In genomic region chr11:54528002-54528401, GRCm38 (mm10) we compare ENCODE assay signal across 18 mouse cellular contexts.
"Had no signal": no experiment of that assay in that cellular context is flagged by ENCODE, and none has a peak within 500 bp of the region (broad histone marks: within the 10 kb centered on the region; RNA-seq: fewer than 3 reads in every experiment).

No protein-coding gene starts in this region.

- H3K4me3 ChIP-seq: liver, embryonic 13.5 days; midbrain, embryonic 10.5 days; midbrain, embryonic 13.5 days; myocyte; stomach, embryonic 15.5 days had no signal

- H3K9ac ChIP-seq: liver, embryonic 13.5 days; midbrain, embryonic 13.5 days; stomach, embryonic 15.5 days had no signal

- H3K4me1 ChIP-seq: stomach, embryonic 15.5 days had no signal

- H3K4me2 ChIP-seq: liver, embryonic 13.5 days; midbrain, embryonic 13.5 days; stomach, embryonic 15.5 days had no signal

- H3K36me3 ChIP-seq: liver, embryonic 13.5 days; midbrain, embryonic 10.5 days; midbrain, embryonic 13.5 days; stomach, embryonic 15.5 days had no signal

- ATAC-seq: midbrain, embryonic 13.5 days; midbrain, embryonic 16.5 days had no signal

- H3K9me3 ChIP-seq: liver, embryonic 13.5 days; megakaryocyte, embryonic 14.5 days; midbrain, embryonic 10.5 days; midbrain, embryonic 13.5 days; stomach, embryonic 15.5 days had no signal

- DNase-seq: kidney, adult 18-20 months; kidney, adult 9 months; kidney, postnatal 14 days; kidney, postnatal 4 days; liver, embryonic 13.5 days; lung, adult 2 months; right cerebral cortex, adult 18-20 months; right cerebral cortex, postnatal 14 days; right cerebral cortex, postnatal 4 days; thymus, postnatal 14 days; thymus, postnatal 4 days had no signal

- H3K27me3 ChIP-seq: liver, embryonic 13.5 days; megakaryocyte, embryonic 14.5 days; midbrain, embryonic 13.5 days; stomach, embryonic 15.5 days had no signal

- H3K27ac ChIP-seq: liver, embryonic 13.5 days; macrophage; midbrain, embryonic 10.5 days; midbrain, embryonic 13.5 days; stomach, embryonic 15.5 days had no signal
